In genomic region chr2:93277486-93277885, GRCm38 (mm10) we compare ENCODE assay signal across 8 mouse cellular contexts. TPM values are rescaled to one million over a fixed set of nuclear protein-coding genes. Genes with fewer than 3 reads are reported as not detected.
DNase-seq lines count a peak whose midpoint lies in the region; ATAC-seq and TF ChIP-seq lines count a peak whose summit lies in the region.

No protein-coding gene starts in this region.

- no peak for TF ChIP-seq POLR2A in kidney, adult 2 months (IDR thresholded peaks at IDR 0.05; ENCODE audit: low read depth, low read length)

- H3K4me3 ChIP-seq in kidney, embryonic 16.5 days (ENCODE audit: low read length): no peak overlapping the region
- H3K4me3 ChIP-seq in kidney, adult 2 months (ENCODE audit: insufficient read depth, low read depth, low read length): no peak overlapping the region
- H3K4me3 ChIP-seq in embryonic facial prominence, embryonic 15.5 days (replicated peaks): no peak overlapping the region
- H3K4me3 ChIP-seq in hindbrain, embryonic 15.5 days: no peak overlapping the region
- no peak overlapping the region for H3K4me3 ChIP-seq in neural tube, embryonic 11.5 days (ENCODE audit: low read depth, low read length)

- H3K9me3 ChIP-seq in kidney, embryonic 16.5 days (ENCODE audit: low read length): no peaks in the 10 kb centered on the region
- no peaks in the 10 kb centered on the region for H3K9me3 ChIP-seq in embryonic facial prominence, embryonic 15.5 days (replicated peaks)
- H3K9me3 ChIP-seq in hindbrain, embryonic 15.5 days: no peaks in the 10 kb centered on the region
- no peaks in the 10 kb centered on the region for H3K9me3 ChIP-seq in neural tube, embryonic 11.5 days (ENCODE audit: control insufficient read depth, low read length)

- DNase-seq in kidney, adult 2 months: no peak
- no peak for DNase-seq in neural tube, embryonic 11.5 days (ENCODE audit: low spot score)
- DNase-seq in cerebellum, postnatal 25 days: no peak
- DNase-seq in ovary, adult 18-20 months (ENCODE audit: low spot score): no peak
- no peak for DNase-seq in urinary bladder, postnatal 25 days (ENCODE audit: low spot score)

- H3K4me2 ChIP-seq in kidney, embryonic 16.5 days (replicated peaks; ENCODE audit: low read depth, low read length): no peak overlapping the region
- H3K4me2 ChIP-seq in embryonic facial prominence, embryonic 15.5 days (replicated peaks): no peak overlapping the region
- H3K4me2 ChIP-seq in hindbrain, embryonic 15.5 days: no peak overlapping the region
- H3K4me2 ChIP-seq in neural tube, embryonic 11.5 days (ENCODE audit: low read depth): no peak overlapping the region

- H3K27me3 ChIP-seq in kidney, embryonic 16.5 days (ENCODE audit: insufficient read depth, low read length): no peaks in the 10 kb centered on the region
- no peaks in the 10 kb centered on the region for H3K27me3 ChIP-seq in kidney, adult 2 months (replicated peaks; ENCODE audit: control insufficient read depth, insufficient read depth, low read length)
- H3K27me3 ChIP-seq in embryonic facial prominence, embryonic 15.5 days: no peaks in the 10 kb centered on the region
- H3K27me3 ChIP-seq in hindbrain, embryonic 15.5 days: no peaks in the 10 kb centered on the region
- no peaks in the 10 kb centered on the region for H3K27me3 ChIP-seq in neural tube, embryonic 11.5 days (ENCODE audit: control insufficient read depth, insufficient read depth, low read length)

- peak overlapping the region; percentile 40; the same call in 1 of the 2 replicates for H3K9ac ChIP-seq in kidney, embryonic 16.5 days (replicated peaks; ENCODE audit: low read length)
- no peak overlapping the region for H3K9ac ChIP-seq in embryonic facial prominence, embryonic 15.5 days
- no peak overlapping the region for H3K9ac ChIP-seq in hindbrain, embryonic 15.5 days
- 0 out of 2 replicates have a peak overlapping the region, but pooled peaks have one; percentile 15 for H3K9ac ChIP-seq in neural tube, embryonic 11.5 days (ENCODE audit: low read length)

- H3K4me1 ChIP-seq in kidney, embryonic 16.5 days (ENCODE audit: insufficient read depth, low read length): peaks cover 66% of the 10 kb centered on the region
- H3K4me1 ChIP-seq in kidney, adult 2 months (ENCODE audit: control insufficient read depth, insufficient read depth, low read length): peaks cover 3% of the 10 kb centered on the region
- peaks cover 52% of the 10 kb centered on the region for H3K4me1 ChIP-seq in embryonic facial prominence, embryonic 15.5 days
- H3K4me1 ChIP-seq in hindbrain, embryonic 15.5 days (replicated peaks): peaks cover 56% of the 10 kb centered on the region
- peaks cover 44% of the 10 kb centered on the region for H3K4me1 ChIP-seq in neural tube, embryonic 11.5 days (ENCODE audit: control insufficient read depth, insufficient read depth, low read length)

- H3K27ac ChIP-seq in kidney, embryonic 16.5 days (ENCODE audit: low read length): peak overlapping the region; percentile 91
- H3K27ac ChIP-seq in kidney, adult 2 months (ENCODE audit: insufficient read depth, low read depth, low read length): no peak overlapping the region
- peak overlapping the region; percentile 90 for H3K27ac ChIP-seq in embryonic facial prominence, embryonic 15.5 days (replicated peaks)
- peak overlapping the region; percentile 58 for H3K27ac ChIP-seq in hindbrain, embryonic 15.5 days (replicated peaks)
- H3K27ac ChIP-seq in neural tube, embryonic 11.5 days (ENCODE audit: low read depth, low read length): peak overlapping the region; percentile 85

- TF ChIP-seq CTCF in kidney, adult 2 months (conservative IDR thresholded peaks at IDR 0.05; ENCODE audit: insufficient read depth, insufficient read length, low read depth, low read length): no peak

- ATAC-seq in kidney, embryonic 16.5 days (ENCODE audit: low FRiP score, low TSS enrichment): peak; percentile 24
- no peak for ATAC-seq in embryonic facial prominence, embryonic 15.5 days (ENCODE audit: insufficient number of reproducible peaks, low FRiP score, low TSS enrichment, low read depth)
- no peak for ATAC-seq in hindbrain, embryonic 15.5 days (ENCODE audit: low FRiP score, low read depth)
- ATAC-seq in neural tube, embryonic 11.5 days (ENCODE audit: insufficient read depth, low FRiP score, low TSS enrichment): no peak

- H3K36me3 ChIP-seq in kidney, embryonic 16.5 days (ENCODE audit: insufficient read depth, low read length): no peaks in the 10 kb centered on the region
- no peaks in the 10 kb centered on the region for H3K36me3 ChIP-seq in kidney, adult 2 months (ENCODE audit: control insufficient read depth, insufficient read depth, low read length)
- H3K36me3 ChIP-seq in embryonic facial prominence, embryonic 15.5 days: no peaks in the 10 kb centered on the region
- no peaks in the 10 kb centered on the region for H3K36me3 ChIP-seq in hindbrain, embryonic 15.5 days
- H3K36me3 ChIP-seq in neural tube, embryonic 11.5 days (ENCODE audit: control insufficient read depth, insufficient read depth, low read length): no peaks in the 10 kb centered on the region

- 25% methylated on average over 4 of the region's 4 CpGs for WGBS in kidney, embryonic 16.5 days
- 57% methylated on average over 4 of the region's 4 CpGs for WGBS in kidney, adult 2 months
- WGBS in embryonic facial prominence, embryonic 15.5 days: 19% methylated on average over 4 of the region's 4 CpGs
- WGBS in hindbrain, embryonic 15.5 days: 29% methylated on average over 4 of the region's 4 CpGs
- WGBS in neural tube, embryonic 11.5 days: 26% methylated on average over 4 of the region's 4 CpGs

RNA-seq across cellular contexts. Expression of gene Tspan18, which starts 56.8 kb away (rescaled TPM):
- 35.0 and 47.0 TPM in 2 replicates for polyA plus RNA-seq in kidney, embryonic 16.5 days (2015; fragmentation: Nextera tagmentation; extraction: Ambion mirVana)
- 18.9 and 20.9 TPM in 2 replicates for polyA plus RNA-seq in kidney, adult 2 months (2012; rRNA removed)
- polyA plus RNA-seq in embryonic facial prominence, embryonic 15.5 days (2015; fragmentation: Nextera tagmentation; extraction: Ambion mirVana): 25.5 and 27.6 TPM in 2 replicates
- polyA plus RNA-seq in hindbrain, embryonic 15.5 days (2015; fragmentation: Nextera tagmentation; extraction: Ambion mirVana): 17.9 and 23.5 TPM in 2 replicates
- 71.9 and 72.3 TPM in 2 replicates for polyA plus RNA-seq in neural tube, embryonic 11.5 days (2014; fragmentation: Nextera tagmentation; extraction: Ambion mirVana)

Comparison
In these comparisons a context has a peak if more than half of its experiments do, and no peak if none do; other contexts are left out.
1. H3K9ac ChIP-seq: peak in kidney, embryonic 16.5 days (single experiment) and neural tube, embryonic 11.5 days (single experiment); none in embryonic facial prominence, embryonic 15.5 days (single experiment) and hindbrain, embryonic 15.5 days (single experiment).